Comparison of ENCODE assay signal across 9 mouse cellular contexts in genomic region chr13:95763876-95764517, GRCm38 (mm10).
DNase-seq lines count a peak whose midpoint lies in the region; ATAC-seq and TF ChIP-seq lines count a peak whose summit lies in the region.
"Had no signal": no experiment of that assay in that cellular context is flagged by ENCODE, and none has a peak within 500 bp of the region (broad histone marks: within the 10 kb centered on the region; RNA-seq: fewer than 3 reads in every experiment).

No protein-coding gene starts in this region.

- no peak overlapping the region for H3K9ac ChIP-seq in hindbrain, embryonic 12.5 days
- no peak overlapping the region for H3K9ac ChIP-seq in hindbrain, postnatal 0 days (replicated peaks; ENCODE audit: low read length)
- no peak overlapping the region for H3K9ac ChIP-seq in intestine, embryonic 16.5 days (ENCODE audit: low read depth, low read length)
- no peak overlapping the region; the same call in 1 of the 2 replicates for H3K9ac ChIP-seq in limb, embryonic 13.5 days
- H3K9ac ChIP-seq in midbrain, embryonic 15.5 days: no peak overlapping the region

- H3K4me3 ChIP-seq in hindbrain, embryonic 12.5 days: no peak overlapping the region
- H3K4me3 ChIP-seq in hindbrain, postnatal 0 days (ENCODE audit: low read length): no peak overlapping the region
- H3K4me3 ChIP-seq in intestine, embryonic 16.5 days (ENCODE audit: low read length): no peak overlapping the region
- H3K4me3 ChIP-seq in limb, embryonic 13.5 days: no peak overlapping the region
- H3K4me3 ChIP-seq in left cerebral cortex, adult 2 months: no peak overlapping the region
- H3K4me3 ChIP-seq in midbrain, embryonic 15.5 days: no peak overlapping the region
- H3K4me3 ChIP-seq: megakaryocyte, embryonic 14.5 days had no signal

- H3K27me3 ChIP-seq in hindbrain, embryonic 12.5 days: no peaks in the 10 kb centered on the region
- no peaks in the 10 kb centered on the region for H3K27me3 ChIP-seq in hindbrain, postnatal 0 days (ENCODE audit: insufficient read depth, low read length)
- H3K27me3 ChIP-seq in intestine, embryonic 16.5 days (replicated peaks; ENCODE audit: control insufficient read depth, insufficient read depth, low read length): no peaks in the 10 kb centered on the region
- no peaks in the 10 kb centered on the region for H3K27me3 ChIP-seq in limb, embryonic 13.5 days
- no peaks in the 10 kb centered on the region for H3K27me3 ChIP-seq in midbrain, embryonic 15.5 days (replicated peaks)
- H3K27me3 ChIP-seq: megakaryocyte, embryonic 14.5 days had no signal

- no peak overlapping the region for H3K4me2 ChIP-seq in hindbrain, embryonic 12.5 days (replicated peaks)
- H3K4me2 ChIP-seq in hindbrain, postnatal 0 days (ENCODE audit: low read depth, low read length): no peak overlapping the region
- no peak overlapping the region for H3K4me2 ChIP-seq in intestine, embryonic 16.5 days (ENCODE audit: low read depth, low read length)
- H3K4me2 ChIP-seq in limb, embryonic 13.5 days (replicated peaks): no peak overlapping the region
- no peak overlapping the region for H3K4me2 ChIP-seq in midbrain, embryonic 15.5 days

- no peak for DNase-seq in hindbrain, postnatal 0 days (ENCODE audit: low spot score)
- DNase-seq in adrenal gland, postnatal 10 days: peak; percentile 82
- no peak for DNase-seq in left cerebral cortex, adult 2 months (ENCODE audit: extremely low spot score in 1 of 2, low spot score in 2 of 2)
- DNase-seq in gastrocnemius, adult 18-20 months (ENCODE audit: low spot score): no peak

- H3K36me3 ChIP-seq in hindbrain, embryonic 12.5 days: no peaks in the 10 kb centered on the region
- no peaks in the 10 kb centered on the region for H3K36me3 ChIP-seq in hindbrain, postnatal 0 days (ENCODE audit: insufficient read depth, low read length)
- no peaks in the 10 kb centered on the region for H3K36me3 ChIP-seq in intestine, embryonic 16.5 days (ENCODE audit: control insufficient read depth, insufficient read depth, low read length)
- H3K36me3 ChIP-seq in limb, embryonic 13.5 days: no peaks in the 10 kb centered on the region
- no peaks in the 10 kb centered on the region for H3K36me3 ChIP-seq in midbrain, embryonic 15.5 days (replicated peaks)

- H3K4me1 ChIP-seq in hindbrain, embryonic 12.5 days: peaks cover 18% of the 10 kb centered on the region
- H3K4me1 ChIP-seq in hindbrain, postnatal 0 days (ENCODE audit: insufficient read depth, low read length): peaks cover 6% of the 10 kb centered on the region; the same call in 1 of the 2 replicates
- peaks cover 17% of the 10 kb centered on the region for H3K4me1 ChIP-seq in intestine, embryonic 16.5 days (ENCODE audit: control insufficient read depth, insufficient read depth, low read length)
- H3K4me1 ChIP-seq in limb, embryonic 13.5 days: peaks cover 36% of the 10 kb centered on the region
- H3K4me1 ChIP-seq in midbrain, embryonic 15.5 days: peaks cover 2% of the 10 kb centered on the region; the same call in 1 of the 2 replicates

- WGBS in hindbrain, embryonic 12.5 days: 56% methylated on average over 3 of the region's 3 CpGs
- 67% methylated on average over 3 of the region's 3 CpGs for WGBS in hindbrain, postnatal 0 days
- 38% methylated on average over 3 of the region's 3 CpGs for WGBS in intestine, embryonic 16.5 days
- WGBS in limb, embryonic 13.5 days: 12% methylated on average over 3 of the region's 3 CpGs
- 68% methylated on average over 3 of the region's 3 CpGs for WGBS in midbrain, embryonic 15.5 days

- no peak for TF ChIP-seq CTCF in hindbrain, postnatal 0 days (IDR thresholded peaks at IDR 0.05; ENCODE audit: low read depth)
- TF ChIP-seq CTCF in left cerebral cortex, adult 2 months (IDR thresholded peaks at IDR 0.05): no peak

- no peak overlapping the region for H3K27ac ChIP-seq in hindbrain, embryonic 12.5 days
- H3K27ac ChIP-seq in hindbrain, postnatal 0 days: no peak overlapping the region
- H3K27ac ChIP-seq in intestine, embryonic 16.5 days (ENCODE audit: low read length): peak overlapping the region; percentile 65
- H3K27ac ChIP-seq in limb, embryonic 13.5 days: peak overlapping the region; percentile 28; the same call in 1 of the 2 replicates
- no peak overlapping the region for H3K27ac ChIP-seq in left cerebral cortex, adult 2 months
- no peak overlapping the region for H3K27ac ChIP-seq in midbrain, embryonic 15.5 days

- no peaks in the 10 kb centered on the region for H3K9me3 ChIP-seq in hindbrain, embryonic 12.5 days (replicated peaks)
- H3K9me3 ChIP-seq in hindbrain, postnatal 0 days (ENCODE audit: low read length): no peaks in the 10 kb centered on the region
- no peaks in the 10 kb centered on the region for H3K9me3 ChIP-seq in intestine, embryonic 16.5 days (ENCODE audit: control insufficient read depth, low read length)
- no peaks in the 10 kb centered on the region for H3K9me3 ChIP-seq in limb, embryonic 13.5 days
- H3K9me3 ChIP-seq in midbrain, embryonic 15.5 days: no peaks in the 10 kb centered on the region
- H3K9me3 ChIP-seq: megakaryocyte, embryonic 14.5 days had no signal

- ATAC-seq in hindbrain, embryonic 12.5 days (ENCODE audit: low FRiP score): 0 out of 2 replicates have a peak, but pooled peaks have one; percentile 46
- ATAC-seq in hindbrain, postnatal 0 days: no peak
- ATAC-seq in intestine, embryonic 16.5 days: peak; percentile 45; the same call in 1 of the 2 replicates
- peak; percentile 42 for ATAC-seq in limb, embryonic 13.5 days (ENCODE audit: low FRiP score, low read depth)
- no peak for ATAC-seq in midbrain, embryonic 15.5 days (replicated peaks)

- intact Hi-C loops in left cerebral cortex, adult 2 months (cut with DNase I): no loop called here

Comparison
In these comparisons a context has a peak if more than half of its experiments do, and no peak if none do; other contexts are left out.
1. ATAC-seq: peak in hindbrain, embryonic 12.5 days (single experiment), intestine, embryonic 16.5 days (single experiment) and limb, embryonic 13.5 days (single experiment); none in hindbrain, postnatal 0 days (single experiment) and midbrain, embryonic 15.5 days (single experiment).
2. H3K27ac ChIP-seq: peak in intestine, embryonic 16.5 days (single experiment) and limb, embryonic 13.5 days (single experiment); none in hindbrain, embryonic 12.5 days (single experiment), hindbrain, postnatal 0 days (single experiment), left cerebral cortex, adult 2 months (single experiment) and midbrain, embryonic 15.5 days (single experiment).